Mouse (Mus musculus): Measurements from ENCODE around the gene Nfya.

DNA sequence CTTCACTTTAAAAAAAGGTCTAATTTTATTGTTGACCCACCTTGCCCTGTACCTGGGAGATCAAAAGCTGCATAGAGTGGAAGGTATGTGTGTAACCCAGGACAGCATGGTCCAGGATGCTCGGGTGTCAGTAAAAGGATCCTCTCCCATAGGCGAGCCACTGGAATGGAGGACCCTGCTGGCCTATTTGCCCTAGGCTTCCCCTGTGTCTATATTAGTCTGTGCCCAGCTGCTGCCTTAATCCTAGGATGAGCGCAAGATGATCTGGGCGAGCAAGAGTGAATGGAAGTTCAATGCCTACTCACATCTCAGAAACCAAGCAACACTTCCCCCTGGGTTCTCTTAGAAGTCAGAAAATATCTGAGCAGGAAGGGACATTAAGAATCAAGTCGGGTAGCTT, 21.3 kb upstream of the Nfya start:
- TF ChIP-seq EP300 (IDR thresholded peaks at IDR 0.05; ENCODE audit: low read length) (no peak), NRF1 (IDR thresholded peaks at IDR 0.05; ENCODE audit: low read depth, low read length) (no peak), NELFE (IDR thresholded peaks at IDR 0.05; ENCODE audit: low read depth, low read length) (no peak), POLR2A (IDR thresholded peaks at IDR 0.05; ENCODE audit: low read depth, low read length) (no peak), USF1 (IDR thresholded peaks at IDR 0.05; ENCODE audit: low read depth, low read length) (no peak), MAX (IDR thresholded peaks at IDR 0.05; ENCODE audit: low read length) (no peak), CTCF (conservative IDR thresholded peaks at IDR 0.05 in 1 of 2, IDR thresholded peaks at IDR 0.05 in 1 of 2; ENCODE audit: low read depth in 2 of 2, low read length in 2 of 2) (no peak), CHD1 (IDR thresholded peaks at IDR 0.05; ENCODE audit: low read depth, low read length) (no peak), E2F4 (IDR thresholded peaks at IDR 0.05; ENCODE audit: insufficient replicate concordance, low read depth, low read length) (no peak)
